Mouse (Mus musculus) CH12.LX (cell line): ENCODE results near the gene Sgf29. TPM values are rescaled to one million over a fixed set of nuclear protein-coding genes. Genes with fewer than 3 reads are reported as not detected.

Source experiments
- DNase-seq: peaks from one replicate; pipeline ENCODE4 v3.0.0-alpha.2; 2013; ENCODE audit errors: extremely low read depth
- H3K27ac ChIP-seq: 2 replicates; pipeline ENCODE4 v1.5.1; 2012; ENCODE audit warnings: low read depth, mild to moderate bottlenecking, control low read depth, moderate library complexity; ENCODE audit not compliant: insufficient read depth
- H3K27me3 ChIP-seq: replicated peaks from 2 replicates; pipeline ENCODE3; 2012; ENCODE audit warnings: inconsistent platforms
- H3K36me3 ChIP-seq, 2 experiments: replicated peaks in 1 of 2; 2 replicates each; pipeline versions ENCODE3 to v1.6.1; 2012; ENCODE audit warnings: inconsistent platforms in 1 of 2, low read length in 1 of 2, mild to moderate bottlenecking in 1 of 2, mixed read lengths in 1 of 2, moderate library complexity in 1 of 2; ENCODE audit not compliant: control insufficient read depth in 1 of 2, insufficient read depth in 1 of 2
- H3K4me1 ChIP-seq, 2 experiments: 2 replicates each; pipeline ENCODE4 v1.6.1; 2012; ENCODE audit warnings: inconsistent platforms in 1 of 2, moderate library complexity in 1 of 2; ENCODE audit not compliant: insufficient read depth in 2 of 2, control insufficient read depth in 1 of 2
- H3K4me2 ChIP-seq: 2 replicates; pipeline ENCODE4 v1.6.1; 2012; ENCODE audit warnings: low read depth, mild to moderate bottlenecking, control low read depth; ENCODE audit not compliant: poor library complexity, insufficient read depth, severe bottlenecking
- H3K4me3 ChIP-seq, 3 experiments: fragments of 150-350 bp in 1 of 3; sonication (generic) in 1 of 3; replicated peaks in 1 of 3; 2 replicates each; pipeline versions ENCODE3 to v1.5.1; 2011 to 2012; ENCODE audit warnings: low read depth in 2 of 3, low read length in 2 of 3, mild to moderate bottlenecking in 2 of 3, moderate library complexity in 2 of 3, control low read depth in 1 of 3, improper control_type of control experiment in 1 of 3, inconsistent platforms in 1 of 3, mixed read lengths in 1 of 3; ENCODE audit not compliant: poor library complexity in 1 of 3
- H3K79me2 ChIP-seq: replicated peaks from 2 replicates; pipeline ENCODE4 v1.6.1; 2012; ENCODE audit warnings: mild to moderate bottlenecking, moderate library complexity; ENCODE audit not compliant: control insufficient read depth, poor library complexity, insufficient read depth, severe bottlenecking; ENCODE audit errors: extremely low read depth
- H3K9ac ChIP-seq: 2 replicates; pipeline ENCODE4 v1.6.1; 2012; ENCODE audit warnings: low read depth, mild to moderate bottlenecking, control low read depth, moderate library complexity; ENCODE audit not compliant: insufficient read depth
- H3K9me3 ChIP-seq: replicated peaks from 2 replicates; pipeline ENCODE3; 2012; ENCODE audit warnings: low read length, inconsistent platforms, mixed read lengths
- CHD1 ChIP-seq: IDR thresholded peaks from 2 replicates; pipeline ENCODE4 v1.6.1; 2012; ENCODE audit warnings: low read depth, low read length, improper control_type of control experiment, inconsistent platforms
- CHD2 ChIP-seq: IDR thresholded peaks from 2 replicates; pipeline ENCODE4 v1.6.1; 2011; ENCODE audit warnings: low read length, improper control_type of control experiment
- CTCF ChIP-seq, 2 experiments: IDR thresholded peaks in 1 of 2; conservative IDR thresholded peaks in 1 of 2; 2 replicates each; pipeline ENCODE4 v1.5.1; 2011 to 2012; ENCODE audit warnings: low read depth in 2 of 2, low read length in 2 of 2, improper control_type of control experiment in 1 of 2, inconsistent platforms in 1 of 2, mild to moderate bottlenecking in 1 of 2, moderate library complexity in 1 of 2
- ELF1 ChIP-seq: IDR thresholded peaks from 2 replicates; pipeline ENCODE4 v1.6.1; 2014; ENCODE audit warnings: low read depth, mild to moderate bottlenecking, inconsistent platforms, low read length, improper control_type of control experiment
- ETS1 ChIP-seq: conservative IDR thresholded peaks from 2 replicates; pipeline ENCODE4 v1.6.1; 2012; ENCODE audit warnings: low read depth, mild to moderate bottlenecking, inconsistent platforms, low read length, improper control_type of control experiment, moderate library complexity
- GABPA ChIP-seq: IDR thresholded peaks from 2 replicates; pipeline ENCODE4 v1.6.1; 2012; ENCODE audit warnings: low read depth, low read length, improper control_type of control experiment, inconsistent platforms; ENCODE audit not compliant: insufficient replicate concordance
- IRF4 ChIP-seq: IDR thresholded peaks from 2 replicates; pipeline ENCODE4 v1.6.1; 2014; ENCODE audit warnings: low read depth, mild to moderate bottlenecking, inconsistent platforms, low read length, improper control_type of control experiment
- JUN ChIP-seq: IDR thresholded peaks from 2 replicates; pipeline ENCODE4 v1.6.1; 2011; ENCODE audit warnings: low read depth, mild to moderate bottlenecking, low read length, improper control_type of control experiment, moderate library complexity; ENCODE audit not compliant: insufficient read depth
- JUND ChIP-seq: conservative IDR thresholded peaks from 2 replicates; pipeline ENCODE4 v1.6.1; 2011; ENCODE audit warnings: low read depth, low read length, improper control_type of control experiment
- KAT2A ChIP-seq: IDR thresholded peaks from 2 replicates; pipeline ENCODE4 v1.6.1; 2012; ENCODE audit warnings: low read length, improper control_type of control experiment, inconsistent platforms; ENCODE audit not compliant: insufficient replicate concordance
- MAFK ChIP-seq: IDR thresholded peaks from 2 replicates; pipeline ENCODE4 v1.6.1; 2011; ENCODE audit warnings: low read length, improper control_type of control experiment; ENCODE audit not compliant: insufficient replicate concordance
- MAX ChIP-seq: IDR thresholded peaks from 2 replicates; pipeline ENCODE4 v1.6.1; 2011; ENCODE audit warnings: low read length, improper control_type of control experiment
- MXI1 ChIP-seq: IDR thresholded peaks from 2 replicates; pipeline ENCODE4 v1.6.1; 2011; ENCODE audit warnings: mild to moderate bottlenecking, low read depth, low read length, improper control_type of control experiment
- MYC ChIP-seq: IDR thresholded peaks from 2 replicates; pipeline ENCODE4 v1.6.1; 2011; ENCODE audit warnings: low read depth, mild to moderate bottlenecking, improper control_type of control experiment, low read length
- NELFE ChIP-seq: IDR thresholded peaks from 2 replicates; pipeline ENCODE4 v1.6.1; 2011; ENCODE audit warnings: low read depth, low read length, improper control_type of control experiment
- NRF1 ChIP-seq: IDR thresholded peaks from 2 replicates; pipeline ENCODE4 v1.6.1; 2014; ENCODE audit warnings: low read depth, mild to moderate bottlenecking, inconsistent platforms, low read length, improper control_type of control experiment, moderate library complexity
- PAX5 ChIP-seq: IDR thresholded peaks from 2 replicates; pipeline ENCODE4 v1.6.1; 2012; ENCODE audit warnings: low read length, inconsistent platforms, mixed read lengths
- POLR2A ChIP-seq: IDR thresholded peaks from 2 replicates; pipeline ENCODE4 v1.6.1; 2011; ENCODE audit warnings: low read depth, mild to moderate bottlenecking, improper control_type of control experiment, low read length
- POLR2AphosphoS2 ChIP-seq: IDR thresholded peaks from 2 replicates; pipeline ENCODE4 v1.6.1; 2011; ENCODE audit warnings: low read depth, low read length, improper control_type of control experiment
- RAD21 ChIP-seq: IDR thresholded peaks from 2 replicates; pipeline ENCODE4 v1.6.1; 2011; ENCODE audit warnings: low read depth, mild to moderate bottlenecking, low read length, improper control_type of control experiment, moderate library complexity
- SIN3A ChIP-seq: IDR thresholded peaks from 2 replicates; pipeline ENCODE4 v1.6.1; 2012; ENCODE audit warnings: low read length, improper control_type of control experiment, inconsistent platforms
- SMC3 ChIP-seq: IDR thresholded peaks from 2 replicates; pipeline ENCODE4 v1.6.1; 2011; ENCODE audit warnings: low read depth, low read length, improper control_type of control experiment
- TCF12 ChIP-seq: IDR thresholded peaks from 2 replicates; pipeline ENCODE4 v1.6.1; 2014; ENCODE audit warnings: low read depth, mild to moderate bottlenecking, inconsistent platforms, low read length, improper control_type of control experiment
- UBTF ChIP-seq: IDR thresholded peaks from 2 replicates; pipeline ENCODE4 v1.6.1; 2012; ENCODE audit warnings: low read depth, mild to moderate bottlenecking, inconsistent platforms, low read length, improper control_type of control experiment, moderate library complexity
- USF1 ChIP-seq: IDR thresholded peaks from 2 replicates; pipeline ENCODE4 v1.6.1; 2014; ENCODE audit warnings: low read depth, mild to moderate bottlenecking, inconsistent platforms, low read length, improper control_type of control experiment
- USF2 ChIP-seq: conservative IDR thresholded peaks from 2 replicates; pipeline ENCODE4 v1.6.1; 2011; ENCODE audit warnings: low read depth, low read length, improper control_type of control experiment
- ZKSCAN1 ChIP-seq: IDR thresholded peaks from 2 replicates; pipeline ENCODE4 v1.6.1; 2012; ENCODE audit warnings: low read depth, inconsistent platforms, low read length, improper control_type of control experiment, borderline replicate concordance
- ZMIZ1 ChIP-seq: IDR thresholded peaks from 2 replicates; pipeline ENCODE4 v1.6.1; 2012; ENCODE audit warnings: low read depth, mild to moderate bottlenecking, inconsistent platforms, low read length, improper control_type of control experiment
- ZNF384 ChIP-seq: IDR thresholded peaks from 2 replicates; pipeline ENCODE4 v1.6.1; 2012; ENCODE audit warnings: low read depth, low read length, improper control_type of control experiment, inconsistent platforms
- dilution Hi-C: fragments of 300-500 bp; cut with MboI; formaldehyde crosslinking; loops from 2 replicates; pipeline ENCODE4 v1.14.3; 2020; ENCODE audit warnings: low sequenced_read_pairs; ENCODE audit not compliant: extremely low pct_unique_long_range_greater_than_20kb, extremely low pct_ligation_motif_present
- in situ Hi-C: fragments of 300-500 bp; cut with MboI; formaldehyde crosslinking; loops from 3 replicates; pipeline ENCODE4 v1.14.3; 2019; ENCODE audit warnings: low sequenced_read_pairs, low pct_ligation_motif_present, low pct_unique_long_range_greater_than_20kb, mixed read lengths
- polyA plus RNA-seq: library from polyadenylated mRNA; unstranded; fragments of >175 nt; gene quantifications from 2 replicates; pipeline ENCODE4 v1.2.1, GENCODE M21; 2012; ENCODE audit warnings: low read depth; ENCODE audit not compliant: insufficient read length
- total RNA-seq, 2 experiments: library from RNA; depleted of rRNA; stranded (reverse); fragments of 300-350 nt in 1 of 2; fragments of >200 nt in 1 of 2; gene quantifications; 2 replicates each; pipeline ENCODE4 v1.2.3; 2012 to 2014

Sgf29 gene
- total and polyA plus RNA-seq, 3 experiments, result 20.5 to 71.7 (median 55.6) TPM

DNA sequence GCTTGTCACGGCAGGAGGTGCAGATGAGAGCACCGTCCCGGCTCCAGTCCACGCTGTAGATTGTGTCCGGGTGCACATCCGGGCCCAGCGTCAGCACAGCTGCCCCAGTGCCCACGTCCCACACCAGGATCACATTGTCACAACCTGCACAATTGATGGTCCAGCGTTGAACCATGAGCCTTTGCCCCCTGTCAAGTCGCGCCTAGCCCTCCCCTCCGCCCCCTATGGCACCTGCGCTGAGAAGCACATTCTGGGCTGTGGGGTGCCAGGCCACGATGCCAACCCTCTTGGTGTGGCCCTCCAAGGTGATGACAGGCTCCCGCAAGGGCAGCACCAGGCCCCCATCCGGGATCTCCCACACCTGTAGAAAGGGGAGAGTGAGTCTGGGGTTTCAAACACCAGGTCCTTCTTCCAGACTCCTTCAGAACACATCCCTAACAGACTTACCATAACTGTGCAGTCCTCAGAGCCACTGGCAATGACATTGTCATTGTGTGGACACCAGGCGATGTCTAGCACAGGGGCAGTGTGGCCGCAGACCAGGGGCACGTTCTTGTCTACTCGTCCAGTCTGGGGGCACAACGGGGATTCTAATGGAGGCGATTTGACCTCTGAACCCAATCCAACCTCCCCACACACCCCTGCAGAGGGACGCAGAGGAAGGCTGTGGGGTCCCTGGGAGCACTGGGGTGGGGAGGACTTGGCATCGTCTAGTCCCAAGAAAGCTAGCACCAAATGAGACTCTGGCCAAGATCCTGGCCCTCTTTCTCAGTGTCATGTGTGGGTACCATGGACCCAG, 52.6 kb downstream of the Sgf29 start:
- Histone ChIP-seq H3K9ac (peak overlapping the region; percentile 76), H3K79me2 (peaks cover 43% of the 10 kb centered on the region), H3K27me3 (no peaks in the 10 kb centered on the region), H3K4me3 (peak overlapping the region; percentile 85 to 86 (median 85)), H3K4me2 (peak overlapping the region; percentile 92)
- TF ChIP-seq SMC3 (no peak), ETS1 (no peak), POLR2AphosphoS2 (no peak), NRF1 (no peak), USF2 (no peak), IRF4 (no peak), MXI1 (no peak), MYC (no peak), CTCF (conservative IDR thresholded peaks at IDR 0.05 in 1 of 2, IDR thresholded peaks at IDR 0.05 in 1 of 2; ENCODE audit: low read depth in 2 of 2, low read length in 2 of 2) (no peak), PAX5 (no peak), JUN (no peak), SIN3A (no peak), CHD2 (no peak), TCF12 (no peak), ZKSCAN1 (no peak), GABPA (no peak)
- TF ChIP-seq, all 38 proteins: peak for 0
- dilution Hi-C loops, result no loop called here
- peaks cover 31 to 66% of the 10 kb centered on the region in 2 experiments for H3K4me1 ChIP-seq
- no peak for DNase-seq
- in situ Hi-C loops, result loop anchor here (5.0 to 10.0 kb wide), 5 partner anchors 81 to 1223 kb away; partner anchors contain the start of genes Mvp, Pagr1a, Pagr1b and Tbx6
- peak overlapping the region; percentile 95 for H3K27ac ChIP-seq
- H3K36me3 ChIP-seq, result peaks cover 45 to 58% of the 10 kb centered on the region in 2 experiments
- no peaks in the 10 kb centered on the region for H3K9me3 ChIP-seq

- peaks cover 40 to 52% of the 10 kb centered on the region in 2 experiments for H3K36me3 ChIP-seq
- peaks cover 26 to 64% of the 10 kb centered on the region in 2 experiments for H3K4me1 ChIP-seq
- dilution Hi-C loops, result no loop called here
- no peaks in the 10 kb centered on the region for H3K27me3 ChIP-seq
- H3K4me3 ChIP-seq, result peak overlapping the region; percentile 85 to 86 (median 85)
- in situ Hi-C loops, result loop anchor here (5.0 to 10.0 kb wide), 5 partner anchors 80 to 1222 kb away; partner anchors contain the start of genes Mvp, Pagr1a, Pagr1b and Tbx6
- peaks cover 37% of the 10 kb centered on the region for H3K79me2 ChIP-seq
- H3K9ac ChIP-seq, result peak overlapping the region; percentile 76
- DNase-seq, result peak; percentile 87
- H3K4me2 ChIP-seq, result peak overlapping the region; percentile 92
- no peaks in the 10 kb centered on the region for H3K9me3 ChIP-seq
- H3K27ac ChIP-seq, result peak overlapping the region; percentile 95
- no peak; the same call in 1 of the 2 replicates for TF ChIP-seq RAD21
- no peak for TF ChIP-seq KAT2A
- no peak for TF ChIP-seq ZNF384
- TF ChIP-seq ELF1, result peak; percentile 79
- peak in 1 of 2 experiments; percentile 21; a peak in 1 of 4 replicates for TF ChIP-seq CTCF (conservative IDR thresholded peaks at IDR 0.05 in 1 of 2, IDR thresholded peaks at IDR 0.05 in 1 of 2; ENCODE audit: low read depth in 2 of 2, low read length in 2 of 2)
- TF ChIP-seq MAX, result no peak
- TF ChIP-seq ZMIZ1, result no peak
- TF ChIP-seq UBTF, result no peak
- no peak; the same call in 1 of the 2 replicates for TF ChIP-seq NRF1
- no peak for TF ChIP-seq JUN
- TF ChIP-seq JUND, result no peak
- no peak for TF ChIP-seq MXI1
- no peak for TF ChIP-seq USF1
- TF ChIP-seq USF2, result no peak
- 0 out of 2 replicates have a peak, but pooled peaks have one; percentile 42 for TF ChIP-seq POLR2AphosphoS2
- 0 out of 2 replicates have a peak, but pooled peaks have one; percentile 10 for TF ChIP-seq SMC3
- TF ChIP-seq TCF12, result peak; percentile 52; the same call in 1 of the 2 replicates
- TF ChIP-seq CHD1, result 0 out of 2 replicates have a peak, but pooled peaks have one; percentile 42
- no peak; the same call in 1 of the 2 replicates for TF ChIP-seq POLR2A
- peak; percentile 16; the same call in 1 of the 2 replicates for TF ChIP-seq NELFE
- no peak for TF ChIP-seq MAFK
- 0 out of 2 replicates have a peak, but pooled peaks have one; percentile 18 for TF ChIP-seq SIN3A
Observed at GRCm38 (mm10) chr7:126702358-126702757, 53.2 kb downstream of the Sgf29 start.
